Mouse (Mus musculus) bone marrow, adult 2 months (tissue): ENCODE data around the gene Mast4.

Source experiments
- CTCF ChIP-seq: fragments of 200-500 bp; IDR thresholded peaks from 2 replicates; pipeline ENCODE4 v1.5.1; 2011; ENCODE audit warnings: low read length, control low read depth; ENCODE audit not compliant: control insufficient read depth, insufficient read depth
- POLR2A ChIP-seq: fragments of 200-500 bp; IDR thresholded peaks from 2 replicates; pipeline ENCODE4 v1.6.1; 2011; ENCODE audit warnings: low read depth, mild to moderate bottlenecking, control low read depth, low read length, borderline replicate concordance; ENCODE audit not compliant: control insufficient read depth

- no peak for TF ChIP-seq CTCF
- TF ChIP-seq POLR2A: no peak
These were observed 567.2 kb downstream of the Mast4 start for GRCm38 (mm10) chr13:102767110-102767509.
